26 mouse cellular contexts compared by ENCODE assay signal in genomic region chr6:137187426-137187825, GRCm38 (mm10). TPM values are rescaled to one million over a fixed set of nuclear protein-coding genes. Genes with fewer than 3 reads are reported as not detected.
DNase-seq lines count a peak whose midpoint lies in the region; ATAC-seq lines count a peak whose summit lies in the region.
"Had no signal": no experiment of that assay in that cellular context is flagged by ENCODE, and none has a peak within 500 bp of the region (broad histone marks: within the 10 kb centered on the region; RNA-seq: fewer than 3 reads in every experiment).

No protein-coding gene starts in this region.

- peaks cover 3% of the 10 kb centered on the region; the same call in 1 of the 2 replicates for H3K4me1 ChIP-seq in hindbrain, embryonic 15.5 days (replicated peaks)
- no peaks in the 10 kb centered on the region for H3K4me1 ChIP-seq in hindbrain, embryonic 12.5 days
- 0 out of 2 replicates have a peak, but pooled peaks cover 3% of the 10 kb centered on the region for H3K4me1 ChIP-seq in midbrain, embryonic 15.5 days
- peaks cover 2% of the 10 kb centered on the region; the same call in 1 of the 2 replicates for H3K4me1 ChIP-seq in midbrain, embryonic 16.5 days (ENCODE audit: control insufficient read depth, insufficient read depth, low read length)
- H3K4me1 ChIP-seq in neural tube, embryonic 15.5 days: peaks cover 9% of the 10 kb centered on the region
- H3K4me1 ChIP-seq: embryonic facial prominence, embryonic 15.5 days; forebrain, embryonic 15.5 days; heart, embryonic 15.5 days; intestine, embryonic 15.5 days had no signal

- WGBS in hindbrain, embryonic 15.5 days: 75% methylated on average over 3 of the region's 3 CpGs
- 78% methylated on average over 3 of the region's 3 CpGs for WGBS in hindbrain, embryonic 12.5 days
- WGBS in midbrain, embryonic 15.5 days: 72% methylated on average over 3 of the region's 3 CpGs
- WGBS in midbrain, embryonic 16.5 days: 75% methylated on average over 3 of the region's 3 CpGs
- 67% methylated on average over 3 of the region's 3 CpGs for WGBS in neural tube, embryonic 15.5 days

- H3K27ac ChIP-seq in hindbrain, embryonic 15.5 days (replicated peaks): no peak overlapping the region
- no peak overlapping the region for H3K27ac ChIP-seq in hindbrain, embryonic 12.5 days
- H3K27ac ChIP-seq in midbrain, embryonic 15.5 days: no peak overlapping the region
- H3K27ac ChIP-seq in midbrain, embryonic 16.5 days (ENCODE audit: low read length): no peak overlapping the region
- H3K27ac ChIP-seq in neural tube, embryonic 15.5 days (replicated peaks): no peak overlapping the region
- H3K27ac ChIP-seq: embryonic facial prominence, embryonic 12.5 days; embryonic facial prominence, embryonic 15.5 days; forebrain, embryonic 15.5 days; heart, embryonic 15.5 days; hindbrain, embryonic 13.5 days; intestine, embryonic 15.5 days had no signal

- H3K4me3 ChIP-seq in hindbrain, embryonic 15.5 days: no peak overlapping the region
- H3K4me3 ChIP-seq in hindbrain, embryonic 12.5 days: no peak overlapping the region
- no peak overlapping the region for H3K4me3 ChIP-seq in midbrain, embryonic 15.5 days
- no peak overlapping the region for H3K4me3 ChIP-seq in midbrain, embryonic 16.5 days (ENCODE audit: low read depth, low read length)
- no peak overlapping the region for H3K4me3 ChIP-seq in neural tube, embryonic 15.5 days (replicated peaks)
- H3K4me3 ChIP-seq: embryonic facial prominence, embryonic 12.5 days; embryonic facial prominence, embryonic 15.5 days; forebrain, embryonic 15.5 days; heart, embryonic 12.5 days; heart, embryonic 15.5 days; hindbrain, embryonic 13.5 days; intestine, embryonic 15.5 days had no signal

- H3K36me3 ChIP-seq in hindbrain, embryonic 15.5 days: no peaks in the 10 kb centered on the region
- H3K36me3 ChIP-seq in hindbrain, embryonic 12.5 days: no peaks in the 10 kb centered on the region
- no peaks in the 10 kb centered on the region for H3K36me3 ChIP-seq in midbrain, embryonic 15.5 days (replicated peaks)
- no peaks in the 10 kb centered on the region for H3K36me3 ChIP-seq in midbrain, embryonic 16.5 days (ENCODE audit: control insufficient read depth, insufficient read depth, low read length)
- no peaks in the 10 kb centered on the region for H3K36me3 ChIP-seq in neural tube, embryonic 15.5 days
- H3K36me3 ChIP-seq: embryonic facial prominence, embryonic 12.5 days; embryonic facial prominence, embryonic 15.5 days; forebrain, embryonic 15.5 days; heart, embryonic 12.5 days; heart, embryonic 15.5 days; hindbrain, embryonic 13.5 days; intestine, embryonic 15.5 days had no signal

- no peak overlapping the region for H3K9ac ChIP-seq in hindbrain, embryonic 15.5 days
- H3K9ac ChIP-seq in hindbrain, embryonic 12.5 days: no peak overlapping the region
- no peak overlapping the region for H3K9ac ChIP-seq in midbrain, embryonic 15.5 days
- H3K9ac ChIP-seq in midbrain, embryonic 16.5 days (ENCODE audit: low read depth, low read length): no peak overlapping the region
- H3K9ac ChIP-seq in neural tube, embryonic 15.5 days (replicated peaks): no peak overlapping the region
- H3K9ac ChIP-seq: embryonic facial prominence, embryonic 12.5 days; embryonic facial prominence, embryonic 15.5 days; forebrain, embryonic 15.5 days; heart, embryonic 12.5 days; heart, embryonic 15.5 days; hindbrain, embryonic 13.5 days; intestine, embryonic 15.5 days had no signal

- no peaks in the 10 kb centered on the region for H3K9me3 ChIP-seq in hindbrain, embryonic 15.5 days
- H3K9me3 ChIP-seq in hindbrain, embryonic 12.5 days (replicated peaks): no peaks in the 10 kb centered on the region
- no peaks in the 10 kb centered on the region for H3K9me3 ChIP-seq in midbrain, embryonic 15.5 days
- no peaks in the 10 kb centered on the region for H3K9me3 ChIP-seq in midbrain, embryonic 16.5 days (replicated peaks; ENCODE audit: control insufficient read depth, low read length, poor library complexity, severe bottlenecking)
- H3K9me3 ChIP-seq in neural tube, embryonic 15.5 days (replicated peaks): no peaks in the 10 kb centered on the region
- H3K9me3 ChIP-seq: embryonic facial prominence, embryonic 12.5 days; embryonic facial prominence, embryonic 15.5 days; forebrain, embryonic 15.5 days; heart, embryonic 12.5 days; heart, embryonic 15.5 days; hindbrain, embryonic 13.5 days; intestine, embryonic 15.5 days had no signal

- 0 out of 2 replicates have a peak, but pooled peaks have one; percentile 28 for ATAC-seq in hindbrain, embryonic 15.5 days (ENCODE audit: low FRiP score, low read depth)
- ATAC-seq in hindbrain, embryonic 12.5 days (ENCODE audit: low FRiP score): no peak
- ATAC-seq in midbrain, embryonic 15.5 days (replicated peaks): peak; percentile 38; the same call in 1 of the 2 replicates
- no peak for ATAC-seq in midbrain, embryonic 16.5 days
- peak; percentile 36; the same call in 1 of the 2 replicates for ATAC-seq in neural tube, embryonic 15.5 days (ENCODE audit: low FRiP score)
- ATAC-seq: CD4-positive, CD25-positive, alpha-beta regulatory T cell, adult 4 months; forebrain, embryonic 15.5 days; intestine, embryonic 15.5 days had no signal

- no peaks in the 10 kb centered on the region for H3K27me3 ChIP-seq in hindbrain, embryonic 15.5 days
- H3K27me3 ChIP-seq in hindbrain, embryonic 12.5 days: no peaks in the 10 kb centered on the region
- H3K27me3 ChIP-seq in midbrain, embryonic 15.5 days (replicated peaks): no peaks in the 10 kb centered on the region
- no peaks in the 10 kb centered on the region for H3K27me3 ChIP-seq in midbrain, embryonic 16.5 days (ENCODE audit: control insufficient read depth, insufficient read depth, low read depth, low read length)
- no peaks in the 10 kb centered on the region for H3K27me3 ChIP-seq in neural tube, embryonic 15.5 days (replicated peaks)
- H3K27me3 ChIP-seq: embryonic facial prominence, embryonic 12.5 days; embryonic facial prominence, embryonic 15.5 days; forebrain, embryonic 15.5 days; heart, embryonic 12.5 days; heart, embryonic 15.5 days; hindbrain, embryonic 13.5 days; intestine, embryonic 15.5 days had no signal

- peak; percentile 29 to 51 for DNase-seq in right cerebral cortex, postnatal 10 days (ENCODE audit: low spot score in 2 of 2)
- no peak for DNase-seq in right cerebral cortex, postnatal 25 days
- no peak for DNase-seq in right cerebral cortex, postnatal 36 days (ENCODE audit: low spot score in 2 of 2)
- DNase-seq: adrenal gland, adult 2 months; adrenal gland, postnatal 14 days; cerebellum, adult 11 months; cerebellum, adult 2 months; cerebellum, adult 9-11 months; cerebellum, postnatal 25 days; gastrocnemius, postnatal 25 days; heart, adult 18-20 months; heart, postnatal 10 days; heart, postnatal 36 days had no signal

- H3K4me2 ChIP-seq in hindbrain, embryonic 15.5 days: no peak overlapping the region
- H3K4me2 ChIP-seq in hindbrain, embryonic 12.5 days (replicated peaks): no peak overlapping the region
- H3K4me2 ChIP-seq in midbrain, embryonic 15.5 days: no peak overlapping the region
- H3K4me2 ChIP-seq in midbrain, embryonic 16.5 days (ENCODE audit: low read length): no peak overlapping the region
- H3K4me2 ChIP-seq in neural tube, embryonic 15.5 days: no peak overlapping the region
- H3K4me2 ChIP-seq: embryonic facial prominence, embryonic 12.5 days; embryonic facial prominence, embryonic 15.5 days; forebrain, embryonic 15.5 days; heart, embryonic 12.5 days; heart, embryonic 15.5 days; hindbrain, embryonic 13.5 days; intestine, embryonic 15.5 days had no signal

RNA-seq across cellular contexts. Expression of gene Rerg, which starts 17.1 kb away (rescaled TPM):
- 7.1 and 7.5 TPM in 2 replicates for polyA plus RNA-seq in hindbrain, embryonic 15.5 days (2015; fragmentation: Nextera tagmentation; extraction: Ambion mirVana)
- polyA plus RNA-seq in hindbrain, embryonic 12.5 days (2016; fragmentation: Nextera tagmentation; extraction: Ambion mirVana): 3.0 and 4.1 TPM in 2 replicates
- polyA plus RNA-seq in midbrain, embryonic 15.5 days (2015; fragmentation: Nextera tagmentation; extraction: Ambion mirVana): 5.6 and 5.7 TPM in 2 replicates
- polyA plus RNA-seq in midbrain, embryonic 16.5 days (2015; fragmentation: Nextera tagmentation; extraction: Ambion mirVana): 7.7 and 8.0 TPM in 2 replicates
- 10.6 and 11.1 TPM in 2 replicates for polyA plus RNA-seq in neural tube, embryonic 15.5 days (2015; fragmentation: Nextera tagmentation; extraction: Ambion mirVana)
- polyA plus RNA-seq: CD4-positive, CD25-positive, alpha-beta regulatory T cell, adult 4 months had no signal

Comparison
In these comparisons a context has a peak if more than half of its experiments do, and no peak if none do; other contexts are left out.
1. ATAC-seq: peak in hindbrain, embryonic 15.5 days (single experiment), midbrain, embryonic 15.5 days (single experiment) and neural tube, embryonic 15.5 days (single experiment); none in hindbrain, embryonic 12.5 days (single experiment) and midbrain, embryonic 16.5 days (single experiment).
2. DNase-seq: peak in right cerebral cortex, postnatal 10 days (2 of 2); none in right cerebral cortex, postnatal 25 days (single experiment) and right cerebral cortex, postnatal 36 days (0 of 2).